In genomic region chr12:59219325-59220225, GRCm38 (mm10) we compare ENCODE assay signal across 8 mouse cellular contexts. TPM values are rescaled to one million over a fixed set of nuclear protein-coding genes. Genes with fewer than 3 reads are reported as not detected.
A peak's percentile ranks its signal among the peaks of the same experiment; 100 is the strongest.
DNase-seq lines count a peak whose midpoint lies in the region; ATAC-seq and TF ChIP-seq lines count a peak whose summit lies in the region.

Gene Fbxo33 (minus strand): TSS chr12:59219725.

- peak within 1 kb of the TSS; percentile 98 for H3K4me2 ChIP-seq in heart, embryonic 12.5 days
- H3K4me2 ChIP-seq in kidney, postnatal 0 days (ENCODE audit: low read length): peak within 1 kb of the TSS; percentile 93
- H3K4me2 ChIP-seq in liver, embryonic 11.5 days: peak within 1 kb of the TSS; percentile 89
- peak within 1 kb of the TSS; percentile 93 for H3K4me2 ChIP-seq in stomach, embryonic 14.5 days (replicated peaks; ENCODE audit: low read depth, low read length)

- H3K4me3 ChIP-seq in heart, embryonic 12.5 days: peak within 1 kb of the TSS; percentile 83
- H3K4me3 ChIP-seq in kidney, postnatal 0 days (replicated peaks; ENCODE audit: low read depth, low read length): peak within 1 kb of the TSS; percentile 84
- peak within 1 kb of the TSS; percentile 81 for H3K4me3 ChIP-seq in liver, embryonic 11.5 days (ENCODE audit: low read depth, low read length)
- H3K4me3 ChIP-seq in stomach, embryonic 14.5 days (ENCODE audit: low read depth, low read length): peak within 1 kb of the TSS; percentile 88

- WGBS in heart, embryonic 12.5 days: under 1% methylated on average over 109 of the region's 109 CpGs
- WGBS in kidney, postnatal 0 days: under 1% methylated on average over 107 of the region's 109 CpGs
- WGBS in liver, embryonic 11.5 days: under 1% methylated on average over 108 of the region's 109 CpGs
- WGBS in stomach, embryonic 14.5 days: under 1% methylated on average over 108 of the region's 109 CpGs

- DNase-seq in CD4-positive helper T cell, adult 2 months (ENCODE audit: low read depth, low spot score): peak; percentile 98
- peak; percentile 94 for DNase-seq in brain, embryonic 18.5 days (ENCODE audit: low read depth, low spot score)
- DNase-seq in kidney, postnatal 0 days (ENCODE audit: low spot score): peak; percentile 97
- DNase-seq in liver, embryonic 11.5 days (ENCODE audit: low spot score): peak; percentile 100
- DNase-seq in naive thymus-derived CD4-positive, alpha-beta T cell, adult 2 months (ENCODE audit: low read depth): peak; percentile 100

- peak within 1 kb of the TSS; percentile 92 for H3K27ac ChIP-seq in heart, embryonic 12.5 days (ENCODE audit: poor library complexity, severe bottlenecking)
- peak within 1 kb of the TSS; percentile 96 for H3K27ac ChIP-seq in kidney, postnatal 0 days
- peak within 1 kb of the TSS; percentile 85 for H3K27ac ChIP-seq in liver, embryonic 11.5 days (ENCODE audit: low read depth, low read length)
- H3K27ac ChIP-seq in stomach, embryonic 14.5 days (ENCODE audit: low read length): peak within 1 kb of the TSS; percentile 93

- peak; percentile 82 for TF ChIP-seq CTCF in kidney, postnatal 0 days (IDR thresholded peaks at IDR 0.05; ENCODE audit: low read depth)

- H3K4me1 ChIP-seq in heart, embryonic 12.5 days (replicated peaks): peaks cover 16% of the 10 kb centered on the region
- H3K4me1 ChIP-seq in kidney, postnatal 0 days (replicated peaks; ENCODE audit: insufficient read depth, low read length): peaks cover 4% of the 10 kb centered on the region; the same call in 1 of the 2 replicates
- peaks cover 21% of the 10 kb centered on the region for H3K4me1 ChIP-seq in liver, embryonic 11.5 days (replicated peaks; ENCODE audit: control insufficient read depth, insufficient read depth, low read length)
- peaks cover 5% of the 10 kb centered on the region; the same call in 1 of the 2 replicates for H3K4me1 ChIP-seq in stomach, embryonic 14.5 days (ENCODE audit: control insufficient read depth, insufficient read depth, low read length)

- peak within 1 kb of the TSS; percentile 86 for H3K9ac ChIP-seq in heart, embryonic 12.5 days
- peak within 1 kb of the TSS; percentile 88 for H3K9ac ChIP-seq in kidney, postnatal 0 days (ENCODE audit: low read depth, low read length)
- peak within 1 kb of the TSS; percentile 85 for H3K9ac ChIP-seq in liver, embryonic 11.5 days (ENCODE audit: low read depth, low read length)
- peak within 1 kb of the TSS; percentile 81 for H3K9ac ChIP-seq in stomach, embryonic 14.5 days (replicated peaks; ENCODE audit: low read depth, low read length)

- no peaks in the 10 kb centered on the region for H3K9me3 ChIP-seq in heart, embryonic 12.5 days (replicated peaks)
- no peaks in the 10 kb centered on the region for H3K9me3 ChIP-seq in kidney, postnatal 0 days (replicated peaks; ENCODE audit: low read length)
- H3K9me3 ChIP-seq in liver, embryonic 11.5 days (ENCODE audit: control insufficient read depth, low read length): no peaks in the 10 kb centered on the region
- H3K9me3 ChIP-seq in stomach, embryonic 14.5 days (ENCODE audit: control insufficient read depth, low read depth, low read length): no peaks in the 10 kb centered on the region

- ATAC-seq in erythroid progenitor cell, adult 5-6 weeks (replicated peaks; ENCODE audit: low FRiP score, poor library complexity, severe bottlenecking): peak; percentile 89
- ATAC-seq in heart, embryonic 12.5 days (ENCODE audit: insufficient number of reproducible peaks, low FRiP score): peak; percentile 97
- ATAC-seq in kidney, postnatal 0 days (replicated peaks; ENCODE audit: low FRiP score, low read depth): peak; percentile 97
- ATAC-seq in liver, embryonic 11.5 days (replicated peaks; ENCODE audit: low FRiP score): peak; percentile 95
- ATAC-seq in stomach, embryonic 14.5 days (ENCODE audit: insufficient number of reproducible peaks, insufficient read depth, low FRiP score, low read depth): peak; percentile 97

- no peaks in the 10 kb centered on the region for H3K27me3 ChIP-seq in heart, embryonic 12.5 days (replicated peaks)
- H3K27me3 ChIP-seq in kidney, postnatal 0 days (ENCODE audit: insufficient read depth, low read length): no peaks in the 10 kb centered on the region
- no peaks in the 10 kb centered on the region for H3K27me3 ChIP-seq in liver, embryonic 11.5 days (replicated peaks; ENCODE audit: control insufficient read depth, insufficient read depth, low read length)
- H3K27me3 ChIP-seq in stomach, embryonic 14.5 days (ENCODE audit: control insufficient read depth, insufficient read depth, low read length): no peaks in the 10 kb centered on the region

- no peaks in the 10 kb centered on the region for H3K36me3 ChIP-seq in heart, embryonic 12.5 days
- H3K36me3 ChIP-seq in kidney, postnatal 0 days (ENCODE audit: insufficient read depth, low read length): no peaks in the 10 kb centered on the region
- H3K36me3 ChIP-seq in liver, embryonic 11.5 days (ENCODE audit: control insufficient read depth, insufficient read depth, low read length): no peaks in the 10 kb centered on the region
- no peaks in the 10 kb centered on the region; the same call in 1 of the 2 replicates for H3K36me3 ChIP-seq in stomach, embryonic 14.5 days (ENCODE audit: control insufficient read depth, insufficient read depth, low read length)

RNA-seq across cellular contexts. Expression of gene Fbxo33, which starts in this region (rescaled TPM):
- total RNA-seq in erythroid progenitor cell, adult 5-6 weeks (2015; ENCODE audit: low replicate concordance): 54.1 and 60.5 TPM in 2 replicates
- 20.7 and 21.2 TPM in 2 replicates for total RNA-seq in erythroid progenitor cell, adult 5-6 weeks (2017; ENCODE audit: low replicate concordance)
- polyA plus RNA-seq in heart, embryonic 12.5 days (2016; fragmentation: Nextera tagmentation; extraction: Ambion mirVana): 5.5 and 7.2 TPM in 2 replicates
- polyA plus RNA-seq in kidney, postnatal 0 days (2015; fragmentation: Nextera tagmentation; extraction: Ambion mirVana): 9.1 and 12.7 TPM in 2 replicates
- polyA plus RNA-seq in liver, embryonic 11.5 days (2014; fragmentation: Nextera tagmentation; extraction: Ambion mirVana): 13.3 and 15.1 TPM in 2 replicates
- polyA plus RNA-seq in stomach, embryonic 14.5 days (2014; fragmentation: Nextera tagmentation; extraction: Ambion mirVana): 7.4 and 8.1 TPM in 2 replicates

Comparison
In these comparisons a context has a peak if more than half of its experiments do, and no peak if none do; other contexts are left out.
1. Peak in every context shown above with its lines: DNase-seq, ATAC-seq, H3K4me3 ChIP-seq and H3K27ac ChIP-seq.